Mouse (Mus musculus) embryonic facial prominence, embryonic 10.5 days (tissue): ENCODE measurements around the gene Kncn. TPM values are rescaled to one million over a fixed set of nuclear protein-coding genes. Genes with fewer than 3 reads are reported as not detected.

Experiments
- DNase-seq: peaks from one replicate; pipeline ENCODE4 v3.0.0-alpha.2; 2017; ENCODE audit warnings: low spot score
- H3K27ac ChIP-seq: fragments of 300-500 bp; sonication (generic); replicated peaks from 2 replicates; pipeline ENCODE4 v1.5.1; 2016; ENCODE audit warnings: mild to moderate bottlenecking
- H3K27me3 ChIP-seq: fragments of 300-500 bp; sonication (generic); replicated peaks from 2 replicates; pipeline ENCODE4 v1.6.1; 2016; ENCODE audit warnings: low read depth, mild to moderate bottlenecking; ENCODE audit not compliant: poor library complexity, severe bottlenecking
- H3K36me3 ChIP-seq: fragments of 300-500 bp; sonication (generic); replicated peaks from 2 replicates; pipeline ENCODE4 v1.6.1; 2016; ENCODE audit warnings: mild to moderate bottlenecking, moderate library complexity
- H3K4me1 ChIP-seq: fragments of 300-500 bp; sonication (generic); 2 replicates; pipeline ENCODE4 v1.6.1; 2016
- H3K4me3 ChIP-seq: fragments of 300-500 bp; sonication (generic); 2 replicates; pipeline ENCODE4 v1.5.1; 2016; ENCODE audit warnings: mild to moderate bottlenecking, moderate library complexity
- H3K9me3 ChIP-seq: fragments of 300-500 bp; sonication (generic); 2 replicates; pipeline ENCODE4 v1.6.1; 2016; ENCODE audit warnings: mild to moderate bottlenecking
- WGBS: fragments of 180-500 bp; shearing (Covaris S2); methylation state at CpG from one replicate; pipeline ENCODE4 v1.1.7; 2016; 5-methylcytosine and 5-hydroxymethylcytosine counted together
- polyA plus RNA-seq: library from polyadenylated mRNA; unstranded; fragments of >200 nt; fragmentation: Nextera tagmentation; extraction: Ambion mirVana; gene quantifications from 2 replicates; pipeline ENCODE4 v1.2.1, GENCODE M21; 2016

The Kncn gene
- polyA plus RNA-seq, 1 experiment from 2014 or later: not detected

GRCm38 (mm10) chr4:115885846-115886245 lies 1.6 kb downstream of the Kncn start:
- no peak for DNase-seq
- 78% methylated on average over 3 of the region's 3 CpGs for WGBS
- Histone ChIP-seq H3K4me1 (peaks cover 27% of the 10 kb centered on the region), H3K27ac (no peak overlapping the region), H3K36me3 (no peaks in the 10 kb centered on the region), H3K4me3 (no peak overlapping the region), H3K27me3 (peaks cover 35% of the 10 kb centered on the region), H3K9me3 (no peaks in the 10 kb centered on the region)

- H3K27ac ChIP-seq: no peak overlapping the region
Observed at GRCm38 (mm10) chr4:115886875-115887274, 2.7 kb downstream of the Kncn start.

GRCm38 (mm10) chr4:115890066-115890465 lies 5.9 kb downstream of the Kncn start:
- no peak for DNase-seq
- H3K9me3 ChIP-seq: no peaks in the 10 kb centered on the region
- H3K4me1 ChIP-seq: peaks cover 14% of the 10 kb centered on the region
- WGBS: 8% methylated on average over 6 of the region's 6 CpGs
- peak overlapping the region; percentile 53 for H3K4me3 ChIP-seq
- H3K27ac ChIP-seq: no peak overlapping the region; the same call in 1 of the 2 replicates
- H3K27me3 ChIP-seq: peaks cover 77% of the 10 kb centered on the region
- H3K36me3 ChIP-seq: no peaks in the 10 kb centered on the region

More at GRCm38 (mm10) chr4:115886875-115887274, 2.7 kb downstream of the Kncn start:
- peak; percentile 45 for DNase-seq
- 57% methylated on average over 1 of the region's 1 CpGs for WGBS
- Histone ChIP-seq H3K36me3 (no peaks in the 10 kb centered on the region), H3K9me3 (no peaks in the 10 kb centered on the region), H3K27me3 (peaks cover 46% of the 10 kb centered on the region), H3K4me3 (no peak overlapping the region), H3K4me1 (peaks cover 21% of the 10 kb centered on the region)

GRCm38 (mm10) chr4:115890553-115890952 lies 6.4 kb downstream of the Kncn start, which contains the start of gene 6430628N08Rik:
TSS of gene 6430628N08Rik (plus strand) at chr4:115890665.
- under 1% methylated on average over 31 of the region's 31 CpGs for WGBS
- H3K27me3 ChIP-seq: peaks cover 78% of the 10 kb centered on the region
- no peaks in the 10 kb centered on the region for H3K36me3 ChIP-seq
- peak; percentile 56 for DNase-seq
- peak within 1 kb of the TSS; percentile 53 for H3K4me3 ChIP-seq
- peaks cover 14% of the 10 kb centered on the region for H3K4me1 ChIP-seq
- no peak within 1 kb of the TSS; the same call in 1 of the 2 replicates for H3K27ac ChIP-seq
- H3K9me3 ChIP-seq: no peaks in the 10 kb centered on the region

DNA sequence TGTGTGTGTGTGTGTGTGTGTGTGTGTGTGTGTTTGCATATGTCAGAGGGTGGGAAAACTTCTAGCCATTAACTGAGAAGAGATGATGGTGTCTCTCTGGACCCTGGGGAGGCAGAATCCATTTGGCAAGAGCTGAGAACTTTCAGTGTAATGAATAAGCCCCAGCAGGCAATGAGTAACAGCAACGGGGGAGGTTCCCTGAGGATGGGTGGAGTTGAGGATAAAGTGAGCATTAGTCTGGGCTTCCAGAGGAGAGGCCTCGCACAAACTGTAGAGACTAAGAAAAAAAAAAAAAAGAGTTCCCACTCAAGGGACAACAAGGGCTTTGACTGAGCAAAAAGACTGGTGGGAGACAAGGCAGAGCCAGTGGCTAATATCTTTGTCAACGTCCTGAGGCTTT lies 10.1 kb downstream of the Kncn start:
- Histone ChIP-seq H3K9me3 (no peaks in the 10 kb centered on the region), H3K4me3 (no peak overlapping the region), H3K27me3 (peaks cover 100% of the 10 kb centered on the region), H3K27ac (no peak overlapping the region), H3K36me3 (no peaks in the 10 kb centered on the region), H3K4me1 (peaks cover 31% of the 10 kb centered on the region)
- DNase-seq: no peak
- whole genome bisulfite sequencing: 15% methylated on average over 3 of the region's 3 CpGs

- Histone ChIP-seq H3K4me3 (peak overlapping the region; percentile 57), H3K4me1 (peaks cover 17% of the 10 kb centered on the region), H3K9me3 (no peaks in the 10 kb centered on the region), H3K27me3 (peaks cover 100% of the 10 kb centered on the region), H3K36me3 (no peaks in the 10 kb centered on the region), H3K27ac (no peak overlapping the region; the same call in 1 of the 2 replicates)
- under 1% methylated on average over 56 of the region's 56 CpGs for WGBS
- peak; percentile 65 for DNase-seq
Observed at GRCm38 (mm10) chr4:115897901-115898631, 13.9 kb downstream of the Kncn start.

DNA sequence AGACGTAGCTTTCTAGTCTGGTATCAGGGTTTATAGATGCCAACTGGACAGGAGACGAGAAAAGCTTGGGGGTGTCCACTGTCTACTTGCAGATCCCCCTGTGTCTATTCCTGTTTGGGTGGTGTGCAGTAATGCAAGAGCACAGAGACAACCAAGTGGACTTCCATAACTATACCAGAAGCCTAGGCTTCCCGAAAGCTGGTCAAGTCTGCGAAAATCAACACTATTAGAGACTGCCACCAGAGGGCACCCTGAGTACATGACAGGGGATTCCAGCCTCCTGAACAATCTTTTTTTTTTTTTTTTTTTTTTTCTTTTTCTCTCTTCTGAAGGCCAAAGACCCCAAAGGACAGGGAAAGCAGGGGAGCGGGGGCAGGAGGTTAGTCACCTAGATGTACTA lies 18.6 kb downstream of the Kncn start:
- DNase-seq: peak; percentile 80
- Histone ChIP-seq H3K27me3 (peaks cover 100% of the 10 kb centered on the region), H3K4me1 (peaks cover 24% of the 10 kb centered on the region), H3K4me3 (no peak overlapping the region), H3K9me3 (no peaks in the 10 kb centered on the region), H3K27ac (no peak overlapping the region), H3K36me3 (no peaks in the 10 kb centered on the region)
- 17% methylated on average over 5 of the region's 5 CpGs for whole genome bisulfite sequencing

DNA sequence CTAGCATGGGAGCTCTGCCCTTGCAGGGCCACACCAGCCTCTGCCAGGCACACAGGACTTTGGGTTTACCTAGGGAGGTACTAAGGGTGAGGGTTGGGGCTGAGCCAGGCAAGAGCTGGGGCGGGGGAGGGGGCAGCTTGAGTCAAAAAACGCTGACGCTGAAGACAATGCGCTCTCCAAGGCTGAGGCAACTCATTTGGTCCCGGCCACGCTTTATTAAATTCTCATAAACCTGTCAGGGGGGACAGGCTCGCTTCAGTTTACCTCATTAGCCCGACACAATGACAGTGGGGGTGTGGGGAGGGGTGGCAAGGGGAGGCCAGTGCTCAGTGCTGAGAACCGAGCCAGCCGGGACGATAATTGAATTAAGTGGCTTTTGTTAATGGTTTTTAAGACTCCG lies 20.2 kb downstream of the Kncn start:
- no peaks in the 10 kb centered on the region for H3K9me3 ChIP-seq
- H3K4me1 ChIP-seq: peaks cover 21% of the 10 kb centered on the region
- WGBS: 2% methylated on average over 12 of the region's 12 CpGs
- H3K27ac ChIP-seq: no peak overlapping the region
- DNase-seq: no peak
- H3K27me3 ChIP-seq: peaks cover 100% of the 10 kb centered on the region
- H3K4me3 ChIP-seq: no peak overlapping the region
- no peaks in the 10 kb centered on the region for H3K36me3 ChIP-seq

GRCm38 (mm10) chr4:115905701-115906100 lies 21.5 kb downstream of the Kncn start:
- no peaks in the 10 kb centered on the region for H3K36me3 ChIP-seq
- DNase-seq: peak; percentile 24
- no peak overlapping the region for H3K4me3 ChIP-seq
- 3% methylated on average over 7 of the region's 7 CpGs for WGBS
- H3K27me3 ChIP-seq: peaks cover 91% of the 10 kb centered on the region
- no peak overlapping the region for H3K27ac ChIP-seq
- H3K9me3 ChIP-seq: no peaks in the 10 kb centered on the region
- peaks cover 21% of the 10 kb centered on the region for H3K4me1 ChIP-seq

GRCm38 (mm10) chr4:115906791-115907190 lies 22.6 kb downstream of the Kncn start:
- Histone ChIP-seq H3K4me3 (no peak overlapping the region), H3K4me1 (peaks cover 30% of the 10 kb centered on the region), H3K27me3 (peaks cover 83% of the 10 kb centered on the region), H3K9me3 (no peaks in the 10 kb centered on the region), H3K36me3 (no peaks in the 10 kb centered on the region), H3K27ac (no peak overlapping the region)
- DNase-seq: no peak
- 81% methylated on average over 3 of the region's 3 CpGs for WGBS

DNA sequence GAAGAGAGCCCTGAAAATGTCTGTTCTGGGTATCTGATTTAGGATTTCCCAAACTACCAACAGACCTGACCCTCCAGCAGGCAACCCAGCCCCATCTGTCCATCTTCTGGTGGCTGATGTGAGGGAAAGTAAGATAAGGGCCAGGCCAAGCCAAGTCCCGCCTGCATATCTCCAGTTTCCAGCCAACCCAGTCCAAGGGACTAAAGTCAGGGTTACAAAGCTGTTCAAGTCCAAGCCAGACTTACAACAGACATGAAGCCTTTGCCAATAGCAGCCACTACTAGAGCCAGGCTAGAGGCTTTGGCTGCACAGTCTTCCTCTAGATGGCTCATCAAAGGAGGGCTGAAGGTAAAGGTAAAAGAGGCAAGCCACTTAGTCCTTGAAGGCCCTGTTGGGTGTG lies 23.8 kb downstream of the Kncn start:
- Histone ChIP-seq H3K27me3 (peaks cover 81% of the 10 kb centered on the region), H3K36me3 (no peaks in the 10 kb centered on the region), H3K4me1 (peaks cover 36% of the 10 kb centered on the region), H3K4me3 (no peak overlapping the region), H3K9me3 (no peaks in the 10 kb centered on the region), H3K27ac (no peak overlapping the region)
- WGBS: 66% methylated on average over 1 of the region's 1 CpGs
- no peak for DNase-seq

DNA sequence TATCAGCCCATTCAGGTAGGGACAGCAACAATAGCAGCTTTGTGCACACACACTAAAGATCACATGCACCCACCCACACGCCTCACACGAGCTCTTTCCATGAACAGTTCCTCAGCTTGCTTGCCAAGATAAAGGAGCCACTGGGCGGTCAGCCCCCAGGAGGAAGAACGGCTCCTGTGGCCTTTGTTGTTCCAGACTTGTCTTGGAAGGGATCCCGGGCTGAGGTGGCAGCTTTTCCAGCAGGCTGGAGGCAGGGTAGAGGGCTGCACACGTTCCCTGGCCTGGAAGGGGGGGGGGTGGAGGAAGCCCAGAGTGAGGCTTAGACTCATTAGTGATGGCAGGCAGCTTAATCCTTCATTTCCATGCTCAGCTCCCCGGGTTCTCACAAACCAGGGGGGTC lies 24.4 kb downstream of the Kncn start:
- no peak overlapping the region for H3K27ac ChIP-seq
- H3K36me3 ChIP-seq: no peaks in the 10 kb centered on the region
- DNase-seq: no peak
- peaks cover 36% of the 10 kb centered on the region for H3K4me1 ChIP-seq
- WGBS: 17% methylated on average over 7 of the region's 7 CpGs
- peaks cover 81% of the 10 kb centered on the region for H3K27me3 ChIP-seq
- no peaks in the 10 kb centered on the region for H3K9me3 ChIP-seq
- H3K4me3 ChIP-seq: no peak overlapping the region

GRCm38 (mm10) chr4:115911586-115911985 lies 27.4 kb downstream of the Kncn start:
- under 1% methylated on average over 4 of the region's 4 CpGs for WGBS
- H3K9me3 ChIP-seq: no peaks in the 10 kb centered on the region
- H3K4me3 ChIP-seq: no peak overlapping the region
- peak overlapping the region; percentile 62; the same call in 1 of the 2 replicates for H3K27ac ChIP-seq
- H3K36me3 ChIP-seq: no peaks in the 10 kb centered on the region
- peak; percentile 66 for DNase-seq
- H3K4me1 ChIP-seq: peaks cover 21% of the 10 kb centered on the region
- peaks cover 74% of the 10 kb centered on the region for H3K27me3 ChIP-seq
